Mouse (Mus musculus) embryonic fibroblast, embryonic 13.5 days (primary cell): Measurements from ENCODE around the gene Slc25a12. TPM values are rescaled to one million over a fixed set of nuclear protein-coding genes. Genes with fewer than 3 reads are reported as not detected.

ENCODE experiments used
- H3K27ac ChIP-seq: 2 replicates; pipeline ENCODE4 v1.5.1; 2012; ENCODE audit warnings: low read length, control low read depth, inconsistent platforms; ENCODE audit not compliant: insufficient read depth
- H3K4me1 ChIP-seq: 2 replicates; pipeline ENCODE4 v1.6.1; 2011; ENCODE audit warnings: low read length; ENCODE audit not compliant: control insufficient read depth, insufficient read depth
- H3K4me3 ChIP-seq: 2 replicates; pipeline ENCODE4 v1.5.1; 2011; ENCODE audit warnings: mild to moderate bottlenecking, control low read depth, low read length; ENCODE audit not compliant: insufficient read depth
- CTCF ChIP-seq: IDR thresholded peaks from 2 replicates; pipeline ENCODE4 v1.5.1; 2011; ENCODE audit warnings: mild to moderate bottlenecking, control low read depth, low read length, moderate library complexity, borderline replicate concordance; ENCODE audit not compliant: insufficient read depth
- POLR2A ChIP-seq: IDR thresholded peaks from 2 replicates; pipeline ENCODE4 v1.6.1; 2011; ENCODE audit warnings: low read depth, mild to moderate bottlenecking, control low read depth, low read length, moderate library complexity
- polyA plus RNA-seq: library from polyadenylated mRNA; stranded (reverse); fragments of >200 nt; gene quantifications from 2 replicates; pipeline ENCODE4 v1.2.4, GENCODE M21; 2011; ENCODE audit warnings: low read depth; ENCODE audit not compliant: missing spikeins, insufficient read length

Slc25a12 gene
- polyA plus RNA-seq, 1 experiment = 51.2 TPM

DNA sequence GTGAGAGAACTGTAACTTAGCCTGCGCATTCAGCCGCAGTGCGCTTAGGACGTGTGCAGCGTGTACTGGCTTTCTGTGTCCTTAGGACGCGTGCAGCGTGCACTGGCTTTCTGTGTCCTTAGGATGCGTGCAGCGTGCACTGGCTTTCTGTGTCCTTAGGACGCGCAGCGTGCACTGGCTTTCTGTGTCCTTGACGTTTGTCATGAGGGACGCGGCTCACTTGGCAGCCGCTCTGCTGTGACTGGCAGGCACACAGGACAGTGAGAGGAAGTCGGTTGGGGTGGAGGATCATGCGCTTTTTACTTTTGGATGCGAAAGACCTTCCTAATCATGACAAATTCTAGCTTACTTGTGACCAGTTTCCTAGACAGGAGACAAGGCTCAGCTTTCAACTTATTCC, 103.0 kb downstream of the Slc25a12 start:
- TF ChIP-seq POLR2A (no peak), CTCF (0 out of 2 replicates have a peak, but pooled peaks have one; percentile 2)
- Histone ChIP-seq H3K4me1 (no peaks in the 10 kb centered on the region), H3K4me3 (no peak overlapping the region), H3K27ac (no peak overlapping the region)

DNA sequence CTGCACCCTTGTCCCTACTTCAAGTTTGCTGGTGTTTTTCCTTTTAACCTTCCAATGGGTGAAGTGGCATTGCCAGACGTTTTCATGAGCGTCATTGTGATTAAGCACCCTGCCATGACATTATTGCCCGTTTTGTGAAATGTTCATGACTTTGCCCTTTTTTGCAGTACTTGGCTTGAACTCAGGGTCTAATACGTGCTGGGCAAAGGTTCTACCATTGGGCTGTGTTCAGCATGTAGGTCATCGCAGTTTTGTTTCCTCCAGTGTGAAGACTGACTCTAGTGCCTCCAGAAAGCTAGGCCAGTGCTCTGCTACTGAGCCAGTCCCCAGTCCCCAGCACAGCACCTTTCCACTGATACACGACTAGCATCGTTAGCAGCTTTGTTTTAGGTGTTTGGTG, 111.0 kb downstream of the Slc25a12 start:
- H3K27ac ChIP-seq = no peak overlapping the region
- no peaks in the 10 kb centered on the region for H3K4me1 ChIP-seq
- no peak for TF ChIP-seq CTCF
- TF ChIP-seq POLR2A = no peak
- H3K4me3 ChIP-seq = no peak overlapping the region

DNA sequence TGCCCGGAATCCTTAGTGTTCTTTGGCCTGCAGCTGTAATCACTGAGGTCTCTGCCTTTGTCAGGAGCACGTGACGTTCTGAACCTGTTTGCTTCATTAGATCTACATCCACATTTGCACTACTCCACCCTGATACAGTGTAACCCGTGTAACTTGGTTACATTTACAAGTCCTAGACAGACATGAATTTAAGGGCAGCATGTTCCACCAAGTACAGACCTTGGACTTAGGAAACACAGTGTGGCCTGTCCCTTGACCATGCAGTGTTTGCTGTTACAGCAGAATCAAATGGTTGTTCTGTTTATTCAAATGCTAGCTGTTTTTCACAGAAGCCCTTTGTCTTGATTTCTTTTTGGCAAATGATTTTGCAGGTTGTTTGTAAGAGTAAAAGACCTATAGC, 112.7 kb downstream of the Slc25a12 start:
- no peak overlapping the region for H3K27ac ChIP-seq
- H3K4me3 ChIP-seq = no peak overlapping the region
- TF ChIP-seq CTCF (no peak), POLR2A (no peak)
- no peaks in the 10 kb centered on the region for H3K4me1 ChIP-seq

DNA sequence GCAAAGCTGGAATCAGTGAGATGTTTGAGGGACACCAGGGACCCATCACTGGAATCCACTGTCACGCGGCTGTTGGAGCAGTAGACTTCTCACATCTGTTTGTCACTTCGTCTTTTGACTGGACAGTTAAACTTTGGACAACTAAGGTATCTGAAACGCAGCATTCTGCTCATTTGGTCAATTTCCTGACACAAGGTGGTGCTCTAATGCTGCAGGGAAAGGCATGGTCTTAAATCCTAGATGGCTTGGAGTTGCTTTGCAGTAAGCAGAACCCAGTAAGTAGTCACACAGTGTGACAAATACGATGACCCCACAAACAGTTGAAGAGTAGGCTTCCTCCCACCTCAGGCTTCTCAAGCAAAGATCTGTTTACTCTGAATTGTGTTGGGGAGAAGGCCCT, 116.7 kb downstream of the Slc25a12 start:
- Histone ChIP-seq H3K27ac (no peak overlapping the region), H3K4me3 (no peak overlapping the region), H3K4me1 (peaks cover 2% of the 10 kb centered on the region)
- TF ChIP-seq POLR2A = no peak
- no peak for TF ChIP-seq CTCF

- Histone ChIP-seq H3K4me1 (peaks cover 2% of the 10 kb centered on the region), H3K27ac (peak overlapping the region; percentile 70), H3K4me3 (no peak overlapping the region)
- TF ChIP-seq POLR2A = no peak
- TF ChIP-seq CTCF = no peak
Measured at GRCm38 (mm10) chr2:71248071-71248470, 119.5 kb downstream of the Slc25a12 start.

DNA sequence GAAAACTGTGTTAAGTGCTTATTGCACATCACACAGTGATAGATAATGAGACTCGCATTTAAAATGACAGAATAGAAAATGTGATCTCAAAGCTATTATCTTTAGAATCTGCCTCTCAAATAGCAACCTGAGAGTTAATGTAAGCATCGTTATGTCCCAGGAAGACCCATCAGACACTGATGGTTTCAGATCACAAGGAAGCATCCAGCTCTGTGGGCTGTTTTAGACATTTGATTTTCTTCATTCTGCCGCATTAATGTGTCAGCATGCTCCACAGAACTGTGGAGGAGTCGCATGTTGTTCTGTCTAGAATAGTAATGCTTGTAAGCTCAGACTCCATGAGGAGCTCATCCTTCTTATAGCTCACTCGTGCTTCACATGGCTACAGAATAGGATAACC, 121.5 kb downstream of the Slc25a12 start:
- peaks cover 2% of the 10 kb centered on the region for H3K4me1 ChIP-seq
- no peak overlapping the region for H3K4me3 ChIP-seq
- H3K27ac ChIP-seq = no peak overlapping the region
- TF ChIP-seq POLR2A (no peak), CTCF (no peak)

GRCm38 (mm10) chr2:71245416-71245815, 122.1 kb downstream of the Slc25a12 start:
- H3K27ac ChIP-seq = no peak overlapping the region
- H3K4me3 ChIP-seq = no peak overlapping the region
- TF ChIP-seq POLR2A (no peak), CTCF (no peak)
- H3K4me1 ChIP-seq = peaks cover 2% of the 10 kb centered on the region

DNA sequence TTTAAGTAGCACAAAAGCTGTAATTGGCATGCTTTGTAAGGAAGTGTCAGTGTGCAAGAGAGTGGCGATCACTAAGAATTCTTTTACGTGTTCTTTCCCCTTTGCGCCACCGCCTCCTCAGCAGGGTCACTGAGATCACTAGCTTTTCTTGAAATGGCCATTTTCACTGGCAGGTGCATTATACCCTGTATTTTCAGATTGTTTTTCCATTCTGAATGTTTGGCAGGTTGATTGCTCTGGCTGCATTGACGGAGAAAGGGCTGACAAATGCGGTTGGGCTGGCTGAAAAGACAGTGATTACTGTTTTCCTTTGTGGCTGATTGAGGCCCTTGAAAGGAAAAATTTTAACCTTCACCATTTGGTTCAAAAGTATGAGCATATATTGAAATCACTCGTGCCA, 122.7 kb downstream of the Slc25a12 start:
- Histone ChIP-seq H3K27ac (no peak overlapping the region), H3K4me1 (peaks cover 2% of the 10 kb centered on the region), H3K4me3 (no peak overlapping the region)
- no peak for TF ChIP-seq POLR2A
- TF ChIP-seq CTCF = no peak

DNA sequence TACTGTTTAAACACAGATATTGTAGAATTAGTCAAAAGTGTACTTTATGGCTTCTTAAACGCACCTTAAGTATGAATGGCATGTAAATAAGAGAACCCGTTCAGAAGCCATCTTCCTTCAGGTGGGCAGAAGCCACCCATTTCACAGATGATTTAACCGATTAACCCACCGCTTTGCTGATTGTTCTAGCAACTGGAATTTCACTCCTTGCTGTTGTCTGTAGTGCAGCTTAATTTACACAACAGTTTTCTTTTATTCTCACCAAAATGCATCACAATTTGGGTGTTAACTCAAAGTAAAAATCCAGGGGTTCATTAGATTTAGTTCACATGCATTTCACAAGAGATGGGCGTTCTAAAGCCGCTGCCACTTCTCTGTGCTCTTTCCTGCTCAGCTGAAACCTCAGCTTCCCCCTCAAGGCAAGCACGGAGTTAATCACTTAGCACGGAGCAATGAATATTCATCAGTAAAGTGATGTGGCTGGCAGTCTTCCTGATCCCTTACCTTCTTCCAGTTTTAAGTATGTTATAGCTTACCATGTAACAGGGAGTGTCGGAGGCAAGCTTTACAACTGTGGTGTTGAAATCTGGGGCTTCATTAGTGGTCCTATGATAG, 124.4 kb downstream of the Slc25a12 start:
- no peak for TF ChIP-seq POLR2A
- no peak for TF ChIP-seq CTCF
- Histone ChIP-seq H3K27ac (no peak overlapping the region), H3K4me1 (peaks cover 2% of the 10 kb centered on the region), H3K4me3 (no peak overlapping the region)

- no peak overlapping the region for H3K4me3 ChIP-seq
- TF ChIP-seq CTCF = no peak
- no peak for TF ChIP-seq POLR2A
- H3K4me1 ChIP-seq = peaks cover 2% of the 10 kb centered on the region; the same call in 1 of the 2 replicates
- no peak overlapping the region for H3K27ac ChIP-seq
Measured at GRCm38 (mm10) chr2:71242180-71242579, 125.4 kb downstream of the Slc25a12 start.
